Mouse (Mus musculus) heart, adult 2 months (tissue): ENCODE data around the gene Scaf1. TPM values are rescaled to one million over a fixed set of nuclear protein-coding genes. Genes with fewer than 3 reads are reported as not detected.

ENCODE experiments used
- DNase-seq, 2 experiments: peaks; one replicate each; pipeline ENCODE4 v3.0.0; 2021
- H3K27ac ChIP-seq: fragments of 200-600 bp; 2 replicates; pipeline ENCODE4 v1.8.1; 2022
- H3K27me3 ChIP-seq: fragments of 200-500 bp; 2 replicates; pipeline ENCODE4 v1.6.1; 2012; ENCODE audit warnings: mild to moderate bottlenecking, low read length, inconsistent platforms, mixed read lengths; ENCODE audit not compliant: control insufficient read depth, insufficient read depth
- H3K36me3 ChIP-seq: fragments of 200-500 bp; 2 replicates; pipeline ENCODE4 v1.6.1; 2012; ENCODE audit warnings: low read length, inconsistent platforms; ENCODE audit not compliant: control insufficient read depth, insufficient read depth
- H3K4me1 ChIP-seq: fragments of 200-500 bp; 2 replicates; pipeline ENCODE4 v1.6.1; 2011; ENCODE audit warnings: low read length; ENCODE audit not compliant: control insufficient read depth, insufficient read depth
- H3K4me3 ChIP-seq: fragments of 200-600 bp; 2 replicates; pipeline ENCODE4 v1.8.1; 2022
- H3K79me2 ChIP-seq: fragments of 200-500 bp; replicated peaks from 2 replicates; pipeline ENCODE4 v1.6.1; 2012; ENCODE audit warnings: mild to moderate bottlenecking, inconsistent platforms, low read length, moderate library complexity, mixed read lengths; ENCODE audit not compliant: control insufficient read depth, insufficient read depth
- H3K9ac ChIP-seq: fragments of 200-500 bp; 2 replicates; pipeline ENCODE4 v1.6.1; 2012; ENCODE audit warnings: low read depth, mild to moderate bottlenecking, control low read depth, inconsistent platforms, low read length, mixed read lengths
- CTCF ChIP-seq: fragments of 200-600 bp; IDR thresholded peaks from 2 replicates; pipeline ENCODE4 v1.8.1; 2022; ENCODE audit warnings: antibody characterized with exemption, mild to moderate bottlenecking, moderate library complexity
- EP300 ChIP-seq: fragments of 200-500 bp; IDR thresholded peaks from 2 replicates; pipeline ENCODE4 v1.6.1; 2011; ENCODE audit warnings: low read depth, low read length, control low read depth; ENCODE audit not compliant: insufficient read depth
- POLR2A ChIP-seq: fragments of 200-500 bp; IDR thresholded peaks from 2 replicates; pipeline ENCODE4 v1.6.1; 2011; ENCODE audit warnings: mild to moderate bottlenecking, low read depth, low read length, control low read depth; ENCODE audit not compliant: insufficient read depth
- WGBS: fragments of 180-500 bp; shearing (Covaris S2); methylation state at CpG from one replicate; pipeline ENCODE4 v1.1.7; 2018; 5-methylcytosine and 5-hydroxymethylcytosine counted together
- intact Hi-C: fragments of 180-260 bp; cut with DNase I; formaldehyde crosslinking; loops from one replicate; pipeline ENCODE4 v1.15.1; 2025
- microRNA-seq, 2 experiments: library from miRNA; unstranded; fragments of <30 nt; microRNA quantifications; one replicate each; pipeline ENCODE4 v1.2.0; 2021
- polyA plus RNA-seq: library from polyadenylated mRNA; depleted of rRNA; stranded (reverse); fragments of >200 nt; gene quantifications from 2 replicates; pipeline ENCODE4 v1.2.3, GENCODE M21; 2012; rRNA removed
- total RNA-seq, 2 experiments: library from RNA; stranded (reverse); gene quantifications; 2 replicates each; pipeline ENCODE4 v1.2.3; 2021

The Scaf1 gene
- total and polyA plus RNA-seq, 3 experiments = 36.0 to 46.6 (median 45.5) TPM

GRCm38 (mm10) chr7:44957183-44957835 lies 58.9 kb downstream of the Scaf1 start:
- intact Hi-C loops = loop anchor here (5.0 kb wide), 2 partner anchors 35 to 230 kb away; no protein-coding TSS in a partner anchor
- 63% methylated on average over 20 of the region's 20 CpGs for WGBS
- no peak overlapping the region for H3K9ac ChIP-seq
- no peaks in the 10 kb centered on the region for H3K79me2 ChIP-seq
- no peak overlapping the region for H3K4me3 ChIP-seq
- peak; percentile 71 to 80 for DNase-seq
- H3K27ac ChIP-seq = peak overlapping the region; percentile 36; the same call in 1 of the 2 replicates
- TF ChIP-seq POLR2A (no peak), CTCF (no peak), EP300 (no peak)
- H3K36me3 ChIP-seq = no peaks in the 10 kb centered on the region
- H3K27me3 ChIP-seq = no peaks in the 10 kb centered on the region
- H3K4me1 ChIP-seq = peaks cover 1% of the 10 kb centered on the region

DNA sequence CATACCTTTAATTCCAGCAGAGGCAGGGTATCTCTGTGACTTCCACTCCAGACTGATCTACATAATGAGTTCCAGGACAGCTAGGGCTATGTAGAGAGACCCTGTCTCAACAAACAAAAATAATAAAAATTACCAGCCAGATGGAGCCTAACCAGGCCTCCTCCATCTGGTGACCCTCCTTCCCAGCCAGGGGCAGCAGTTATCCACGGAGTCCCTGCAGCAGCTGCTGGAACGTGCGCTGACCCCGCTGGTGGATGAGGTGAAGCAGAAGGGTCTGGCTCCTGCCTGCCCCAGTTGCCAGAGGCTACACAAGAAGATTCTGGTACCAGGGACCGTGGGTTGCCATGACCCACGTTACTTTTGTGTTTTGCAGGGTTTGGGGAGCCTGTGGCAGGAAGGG lies 59.9 kb downstream of the Scaf1 start:
- no peak for DNase-seq
- peaks cover 1% of the 10 kb centered on the region for H3K4me1 ChIP-seq
- intact Hi-C loops = loop anchor here (5.0 kb wide), 2 partner anchors 34 to 229 kb away; no protein-coding TSS in a partner anchor
- no peaks in the 10 kb centered on the region for H3K79me2 ChIP-seq
- WGBS = 73% methylated on average over 6 of the region's 6 CpGs
- H3K9ac ChIP-seq = no peak overlapping the region
- no peaks in the 10 kb centered on the region for H3K36me3 ChIP-seq
- H3K27me3 ChIP-seq = no peaks in the 10 kb centered on the region
- TF ChIP-seq EP300 (no peak), CTCF (no peak), POLR2A (no peak)
- H3K27ac ChIP-seq = no peak overlapping the region
- H3K4me3 ChIP-seq = no peak overlapping the region

- H3K27me3 ChIP-seq = no peaks in the 10 kb centered on the region
- H3K4me1 ChIP-seq = peaks cover 1% of the 10 kb centered on the region
- H3K79me2 ChIP-seq = no peaks in the 10 kb centered on the region
- no peak overlapping the region for H3K9ac ChIP-seq
- 42% methylated on average over 5 of the region's 5 CpGs for WGBS
- H3K36me3 ChIP-seq = no peaks in the 10 kb centered on the region
- TF ChIP-seq CTCF (peak; percentile 89), EP300 (no peak), POLR2A (no peak)
- intact Hi-C loops = loop anchor here (5.0 kb wide), 2 partner anchors 33 to 228 kb away; no protein-coding TSS in a partner anchor
- H3K4me3 ChIP-seq = no peak overlapping the region
- no peak for DNase-seq
- no peak overlapping the region for H3K27ac ChIP-seq
Observed at GRCm38 (mm10) chr7:44955628-44956027, 60.5 kb downstream of the Scaf1 start.

GRCm38 (mm10) chr7:44954091-44954885 lies 61.9 kb downstream of the Scaf1 start:
- H3K36me3 ChIP-seq = no peaks in the 10 kb centered on the region
- TF ChIP-seq POLR2A (no peak), EP300 (no peak), CTCF (no peak)
- WGBS = 75% methylated on average over 12 of the region's 12 CpGs
- H3K79me2 ChIP-seq = no peaks in the 10 kb centered on the region
- no peak for DNase-seq
- H3K27me3 ChIP-seq = no peaks in the 10 kb centered on the region
- no peak overlapping the region for H3K9ac ChIP-seq
- intact Hi-C loops = no loop called here
- no peak overlapping the region for H3K27ac ChIP-seq
- H3K4me1 ChIP-seq = peaks cover 1% of the 10 kb centered on the region
- H3K4me3 ChIP-seq = no peak overlapping the region

- H3K4me3 ChIP-seq = no peak overlapping the region
- H3K36me3 ChIP-seq = no peaks in the 10 kb centered on the region
- no peaks in the 10 kb centered on the region for H3K79me2 ChIP-seq
- H3K27ac ChIP-seq = no peak overlapping the region
- peaks cover 1% of the 10 kb centered on the region for H3K4me1 ChIP-seq
- WGBS = 72% methylated on average over 14 of the region's 14 CpGs
- no peak overlapping the region for H3K9ac ChIP-seq
- intact Hi-C loops = loop anchor here (2.0 kb wide), 1 partner anchor 23 kb away; no protein-coding TSS in a partner anchor
- no peak for DNase-seq
- TF ChIP-seq CTCF (no peak), POLR2A (no peak)
- H3K27me3 ChIP-seq = no peaks in the 10 kb centered on the region
Observed at GRCm38 (mm10) chr7:44953561-44953960, 62.6 kb downstream of the Scaf1 start.

Small RNAs within 50 kb of the gene (microRNA-seq; reads per million reads assigned to microRNA genes)
- gene Mir7054 = 0.39 to 0.56 reads per million in 2 experiments

Other genes starting within 250 kb of the Scaf1 start
Only the 30 nearest of the 35 such genes appear.
- 10 to 100 TPM; 62.6 to 72.8 TPM for gene Akt1s1, start 167.4 kb downstream of the Scaf1 start, total RNA-seq
- gene Akt1s1, start 167.4 kb downstream of the Scaf1 start, polyA plus RNA-seq = 53.8 and 63.0 TPM in 2 replicates
- 10 to 100 TPM; 29.6 to 46.6 TPM for gene Tbc1d17, start 167.3 kb downstream of the Scaf1 start, total RNA-seq
- gene Tbc1d17, start 167.3 kb downstream of the Scaf1 start, polyA plus RNA-seq = 56.0 and 61.9 TPM in 2 replicates
- 10 to 100 TPM; 15.3 to 19.6 TPM for gene Pnkp, start 159.2 kb downstream of the Scaf1 start, total RNA-seq
- gene Pnkp, start 159.2 kb downstream of the Scaf1 start, polyA plus RNA-seq = 20.2 and 30.1 TPM in 2 replicates
- gene Ptov1, start 146.6 kb downstream of the Scaf1 start, total RNA-seq = 100 to 1,000 TPM; 155 to 172 TPM
- gene Ptov1, start 146.6 kb downstream of the Scaf1 start, polyA plus RNA-seq = 293 and 317 TPM in 2 replicates
- gene Med25, start 123.7 kb downstream of the Scaf1 start, total RNA-seq = 10 to 100 TPM; 70.0 to 85.8 TPM
- 107 and 121 TPM in 2 replicates for gene Med25, start 123.7 kb downstream of the Scaf1 start, polyA plus RNA-seq
- gene Fuz, start 120.3 kb downstream of the Scaf1 start, total RNA-seq = 10 to 100 TPM; 16.3 to 17.1 TPM
- 25.2 and 31.6 TPM in 2 replicates for gene Fuz, start 120.3 kb downstream of the Scaf1 start, polyA plus RNA-seq
- gene Ap2a1, start 86.9 kb downstream of the Scaf1 start, total RNA-seq = 10 to 100 TPM; 63.3 to 67.6 TPM
- 56.1 and 68.1 TPM in 2 replicates for gene Ap2a1, start 86.9 kb downstream of the Scaf1 start, polyA plus RNA-seq
- gene Tsks, start 73.2 kb downstream of the Scaf1 start, total RNA-seq = not detected
- 0.26 and 1.5 TPM in 2 replicates for gene Tsks, start 73.2 kb downstream of the Scaf1 start, polyA plus RNA-seq
- gene Cpt1c, start 41.5 kb downstream of the Scaf1 start, total RNA-seq = 1 to 10 TPM; 1.5 to 2.1 TPM
- gene Cpt1c, start 41.5 kb downstream of the Scaf1 start, polyA plus RNA-seq = 8.4 and 9.7 TPM in 2 replicates
- 10 to 100 TPM; 85.4 to 98.0 TPM for gene Prmt1, start 29.8 kb downstream of the Scaf1 start, total RNA-seq
- 96.7 and 139 TPM in 2 replicates for gene Prmt1, start 29.8 kb downstream of the Scaf1 start, polyA plus RNA-seq
- gene Irf3, start 18.7 kb downstream of the Scaf1 start, total RNA-seq = 10 to 100 TPM; 24.4 to 26.0 TPM
- gene Irf3, start 18.7 kb downstream of the Scaf1 start, polyA plus RNA-seq = 55.6 and 62.6 TPM in 2 replicates
- gene Bcl2l12, start 17.7 kb downstream of the Scaf1 start, total RNA-seq = 10 to 100 TPM in 1 of 2 experiments, 1 to 10 TPM in 1; 9.5 to 11.5 TPM
- gene Bcl2l12, start 17.7 kb downstream of the Scaf1 start, polyA plus RNA-seq = 16.8 and 19.2 TPM in 2 replicates
- 10 to 100 TPM; 40.9 to 44.3 TPM for gene Rras, start 1.6 kb upstream of the Scaf1 start, total RNA-seq
- gene Rras, start 1.6 kb upstream of the Scaf1 start, polyA plus RNA-seq = 107 and 114 TPM in 2 replicates
- gene Prr12, start 36.5 kb upstream of the Scaf1 start, total RNA-seq = 10 to 100 TPM; 22.4 to 23.0 TPM
- 4.9 and 7.1 TPM in 2 replicates for gene Prr12, start 36.5 kb upstream of the Scaf1 start, polyA plus RNA-seq
- gene Nosip, start 46.1 kb upstream of the Scaf1 start, total RNA-seq = 10 to 100 TPM; 27.0 to 29.3 TPM
- 41.7 and 43.6 TPM in 2 replicates for gene Nosip, start 46.1 kb upstream of the Scaf1 start, polyA plus RNA-seq
- 1 to 10 TPM; 5.5 to 6.2 TPM for gene Prrg2, start 46.3 kb upstream of the Scaf1 start, total RNA-seq
- gene Prrg2, start 46.3 kb upstream of the Scaf1 start, polyA plus RNA-seq = 19.8 and 23.6 TPM in 2 replicates
- gene Rcn3, start 75.9 kb upstream of the Scaf1 start, total RNA-seq = 10 to 100 TPM; 24.6 to 27.9 TPM
- 52.2 and 64.5 TPM in 2 replicates for gene Rcn3, start 75.9 kb upstream of the Scaf1 start, polyA plus RNA-seq
- 10 to 100 TPM; 60.3 to 67.5 TPM for gene Fcgrt, start 87.5 kb upstream of the Scaf1 start, total RNA-seq
- gene Fcgrt, start 87.5 kb upstream of the Scaf1 start, polyA plus RNA-seq = 82.8 and 100 TPM in 2 replicates
- 100 to 1,000 TPM; 534 to 613 TPM for gene Rps11, start 108.1 kb upstream of the Scaf1 start, total RNA-seq
- 186 and 258 TPM in 2 replicates for gene Rps11, start 108.1 kb upstream of the Scaf1 start, polyA plus RNA-seq
- 100 to 1,000 TPM; 561 to 659 TPM for gene Rpl13a, start 112.4 kb upstream of the Scaf1 start, total RNA-seq
- gene Rpl13a, start 112.4 kb upstream of the Scaf1 start, polyA plus RNA-seq = 915 and 1,061 TPM in 2 replicates
- under 1 TPM in 1 of 2 experiments, not detected in 1; 0.80 TPM for gene Gm45713, start 119.9 kb upstream of the Scaf1 start, total RNA-seq
- 4.5 and 4.6 TPM in 2 replicates for gene Gm45713, start 119.9 kb upstream of the Scaf1 start, polyA plus RNA-seq
- 1 to 10 TPM; 5.5 to 6.4 TPM for gene Flt3l, start 120.1 kb upstream of the Scaf1 start, total RNA-seq
- gene Flt3l, start 120.1 kb upstream of the Scaf1 start, polyA plus RNA-seq = 47.4 and 59.1 TPM in 2 replicates
- gene Pih1d1, start 137.9 kb upstream of the Scaf1 start, total RNA-seq = 10 to 100 TPM; 33.8 to 36.7 TPM
- gene Pih1d1, start 137.9 kb upstream of the Scaf1 start, polyA plus RNA-seq = 48.1 and 51.2 TPM in 2 replicates
- 10 to 100 TPM; 19.7 to 25.1 TPM for gene Aldh16a1, start 138.2 kb upstream of the Scaf1 start, total RNA-seq
- gene Aldh16a1, start 138.2 kb upstream of the Scaf1 start, polyA plus RNA-seq = 23.5 and 23.9 TPM in 2 replicates
- 10 to 100 TPM; 18.3 to 24.3 TPM for gene Slc17a7, start 147.6 kb upstream of the Scaf1 start, total RNA-seq
- 29.1 and 36.8 TPM in 2 replicates for gene Slc17a7, start 147.6 kb upstream of the Scaf1 start, polyA plus RNA-seq
- gene Gfy, start 163.2 kb upstream of the Scaf1 start, total RNA-seq = not detected
- not detected in 2 replicates for gene Gfy, start 163.2 kb upstream of the Scaf1 start, polyA plus RNA-seq
- not detected for gene Pth2, start 164.6 kb upstream of the Scaf1 start, total RNA-seq
- not detected in 2 replicates for gene Pth2, start 164.6 kb upstream of the Scaf1 start, polyA plus RNA-seq
- not detected for gene Ccdc155, start 188.5 kb upstream of the Scaf1 start, total RNA-seq
- gene Ccdc155, start 188.5 kb upstream of the Scaf1 start, polyA plus RNA-seq = 0.06 and 0.12 TPM in 2 replicates
- not detected for gene Dkkl1, start 195.8 kb upstream of the Scaf1 start, total RNA-seq
- 0.37 and 0.73 TPM in 2 replicates for gene Dkkl1, start 195.8 kb upstream of the Scaf1 start, polyA plus RNA-seq
- 10 to 100 TPM in 1 of 2 experiments, 1 to 10 TPM in 1; 6.2 to 10.8 TPM for gene Tead2, start 199.4 kb upstream of the Scaf1 start, total RNA-seq
- 13.1 and 14.0 TPM in 2 replicates for gene Tead2, start 199.4 kb upstream of the Scaf1 start, polyA plus RNA-seq